Mouse (Mus musculus) olfactory bulb, adult 2 months (tissue): ENCODE results near the gene Ptch1.

Experiments used
- CTCF ChIP-seq: fragments of 200-500 bp; IDR thresholded peaks from 2 replicates; pipeline ENCODE4 v1.5.1; 2012; ENCODE audit warnings: low read depth, mild to moderate bottlenecking, low read length, moderate library complexity; ENCODE audit not compliant: insufficient read depth
- POLR2A ChIP-seq: fragments of 200-500 bp; IDR thresholded peaks from 2 replicates; pipeline ENCODE4 v1.6.1; 2012; ENCODE audit warnings: mild to moderate bottlenecking, low read depth, low read length, moderate library complexity; ENCODE audit not compliant: insufficient read depth

DNA sequence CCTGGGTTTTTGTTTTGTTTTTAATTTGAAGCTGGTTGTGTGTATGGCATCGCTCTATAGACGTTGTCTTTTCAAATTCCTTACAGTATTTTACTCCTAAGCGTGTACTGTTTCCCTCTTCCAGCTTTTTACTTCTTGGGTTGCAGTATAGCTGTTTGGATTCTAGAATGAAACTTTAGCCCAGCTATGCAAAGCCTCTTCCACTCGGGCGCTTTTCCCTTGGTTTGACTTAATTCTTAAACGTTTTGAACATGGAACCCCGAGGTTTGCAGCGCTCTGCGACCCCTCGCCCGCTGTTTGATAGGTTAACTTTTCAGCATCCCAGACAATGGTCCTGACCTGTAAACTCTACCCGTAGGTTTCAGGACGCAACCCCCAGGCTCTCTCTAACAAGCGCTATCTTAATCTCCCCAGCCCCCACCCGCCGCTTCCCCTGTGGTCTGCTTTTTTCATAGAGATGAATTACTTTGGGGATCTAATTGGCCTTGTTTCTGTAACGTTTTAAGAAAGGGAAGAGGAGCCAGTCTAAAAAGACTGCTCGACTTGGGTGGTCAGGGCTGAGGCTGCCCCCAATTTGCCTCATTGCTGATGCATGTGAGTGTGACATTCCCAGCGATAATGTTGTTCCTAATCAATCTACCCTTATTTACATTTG, 4.5 kb downstream of the Ptch1 start:
- no peak for TF ChIP-seq CTCF
- no peak for TF ChIP-seq POLR2A
